Mouse (Mus musculus) lung, embryonic 15.5 days (tissue): Measurements from ENCODE around the gene B3gnt3. TPM values are rescaled to one million over a fixed set of nuclear protein-coding genes. Genes with fewer than 3 reads are reported as not detected.
"Not testable (repeated sequence)": the region's sequence is repeated elsewhere in the genome, so short reads cannot be mapped to it uniquely, and the experiment has no call there.

Source experiments
- ATAC-seq: fragments of 200-750 bp; cut with Nextera tagmentation; 2 replicates; pipeline ENCODE4 v1.8.0; 2017; ENCODE audit warnings: moderate number of reproducible peaks, borderline replicate concordance; ENCODE audit not compliant: low FRiP score, low TSS enrichment; ENCODE audit errors: extremely low read depth
- H3K27ac ChIP-seq: fragments of 300-500 bp; sonication (generic); 2 replicates; pipeline ENCODE4 v1.5.1; 2015; ENCODE audit warnings: moderate library complexity, mild to moderate bottlenecking, inconsistent platforms
- H3K27me3 ChIP-seq: fragments of 300-500 bp; sonication (generic); 2 replicates; pipeline ENCODE4 v1.6.1; 2015; ENCODE audit warnings: inconsistent platforms
- H3K36me3 ChIP-seq: fragments of 300-500 bp; sonication (generic); 2 replicates; pipeline ENCODE4 v1.6.1; 2015; ENCODE audit warnings: inconsistent platforms
- H3K4me1 ChIP-seq: fragments of 300-500 bp; sonication (generic); 2 replicates; pipeline ENCODE4 v1.6.1; 2015; ENCODE audit warnings: inconsistent platforms
- H3K4me2 ChIP-seq: fragments of 300-500 bp; sonication (generic); 2 replicates; pipeline ENCODE4 v1.6.1; 2015; ENCODE audit warnings: inconsistent platforms, mild to moderate bottlenecking, moderate library complexity
- H3K4me3 ChIP-seq: fragments of 300-500 bp; sonication (generic); 2 replicates; pipeline ENCODE4 v1.5.1; 2015; ENCODE audit warnings: mild to moderate bottlenecking, inconsistent platforms
- H3K9ac ChIP-seq: fragments of 300-500 bp; sonication (generic); 2 replicates; pipeline ENCODE4 v1.6.1; 2015; ENCODE audit warnings: inconsistent platforms
- H3K9me3 ChIP-seq: fragments of 300-500 bp; sonication (generic); 2 replicates; pipeline ENCODE4 v1.6.1; 2016; ENCODE audit warnings: inconsistent platforms
- WGBS: fragments of 180-500 bp; shearing (Covaris S2); methylation state at CpG from one replicate; pipeline ENCODE4 v1.1.7; 2015; 5-methylcytosine and 5-hydroxymethylcytosine counted together
- polyA plus RNA-seq: library from polyadenylated mRNA; unstranded; fragments of >200 nt; fragmentation: Nextera tagmentation; extraction: Ambion mirVana; gene quantifications from 2 replicates; pipeline ENCODE4 v1.2.1, GENCODE M21; 2015

B3gnt3 gene
- polyA plus RNA-seq, 1 experiment from 2014 or later, result 3.3 TPM

DNA sequence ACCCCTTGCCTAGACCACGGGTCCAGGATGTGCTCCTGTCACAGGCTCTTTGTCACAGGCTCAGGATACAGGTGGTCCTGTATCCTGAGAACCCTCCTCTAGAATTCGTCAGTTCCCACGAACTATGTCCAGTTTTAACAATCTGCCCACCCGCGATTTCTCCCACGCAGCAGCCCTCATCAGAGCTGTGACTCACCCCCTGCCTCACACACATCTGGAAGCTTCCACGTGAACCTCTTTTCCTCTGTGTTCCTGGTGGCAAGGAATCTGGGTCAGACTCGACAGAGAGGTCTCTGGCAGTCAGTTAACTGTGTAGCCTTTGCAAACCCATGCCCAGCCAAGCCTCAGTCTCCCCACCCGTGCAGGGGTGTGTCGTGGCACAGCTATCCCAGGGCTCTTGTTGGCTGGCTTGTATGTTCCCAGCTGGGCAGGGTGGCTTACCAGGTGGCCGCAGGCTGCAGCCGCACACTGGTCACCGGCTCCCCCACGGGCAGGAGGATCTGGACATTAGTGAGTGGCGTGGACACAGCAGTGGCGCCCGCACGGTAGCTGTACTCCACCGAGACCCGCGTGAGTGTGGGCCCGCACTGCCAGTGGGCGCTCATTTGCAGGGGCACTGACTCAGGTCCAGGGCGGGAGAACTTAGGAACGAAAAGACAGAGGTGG is 7.7 kb upstream of the B3gnt3 start:
- Histone ChIP-seq H3K9me3 (no peaks in the 10 kb centered on the region), H3K36me3 (no peaks in the 10 kb centered on the region), H3K27ac (no peak overlapping the region), H3K4me3 (no peak overlapping the region), H3K9ac (no peak overlapping the region), H3K4me1 (peaks cover 3% of the 10 kb centered on the region; the same call in 1 of the 2 replicates), H3K4me2 (peak overlapping the region; percentile 46), H3K27me3 (peaks cover 35% of the 10 kb centered on the region)
- peak; percentile 33; the same call in 1 of the 2 replicates for ATAC-seq
- 36% methylated on average over 25 of the region's 25 CpGs for whole genome bisulfite sequencing

DNA sequence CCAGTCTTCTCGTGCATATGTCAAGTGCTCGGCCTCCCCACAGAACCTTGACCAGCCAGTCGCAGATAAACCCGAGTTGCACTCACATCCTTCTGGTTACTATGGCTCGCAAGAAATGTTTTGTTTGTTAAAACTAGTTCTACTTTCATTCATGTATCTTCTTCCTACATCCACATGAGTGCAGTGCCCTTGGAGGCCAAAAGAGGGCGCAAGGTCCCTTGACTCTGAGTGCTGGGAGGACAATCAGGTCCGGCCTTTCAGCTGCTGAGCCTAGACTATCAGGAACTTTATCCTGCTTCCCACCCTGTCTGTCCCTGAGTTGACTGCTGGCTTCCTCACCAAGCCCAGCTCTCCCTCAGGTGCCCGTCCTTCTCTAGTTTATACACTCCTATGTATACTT is 6.3 kb upstream of the B3gnt3 start:
- peaks cover 48% of the 10 kb centered on the region for H3K27me3 ChIP-seq
- H3K4me3 ChIP-seq, result no peak overlapping the region
- ATAC-seq, result no peak
- no peak overlapping the region for H3K9ac ChIP-seq
- H3K36me3 ChIP-seq, result no peaks in the 10 kb centered on the region
- WGBS, result 34% methylated on average over 8 of the region's 8 CpGs
- peaks cover 3% of the 10 kb centered on the region; the same call in 1 of the 2 replicates for H3K4me1 ChIP-seq
- H3K27ac ChIP-seq, result no peak overlapping the region
- no peaks in the 10 kb centered on the region for H3K9me3 ChIP-seq
- no peak overlapping the region for H3K4me2 ChIP-seq

DNA sequence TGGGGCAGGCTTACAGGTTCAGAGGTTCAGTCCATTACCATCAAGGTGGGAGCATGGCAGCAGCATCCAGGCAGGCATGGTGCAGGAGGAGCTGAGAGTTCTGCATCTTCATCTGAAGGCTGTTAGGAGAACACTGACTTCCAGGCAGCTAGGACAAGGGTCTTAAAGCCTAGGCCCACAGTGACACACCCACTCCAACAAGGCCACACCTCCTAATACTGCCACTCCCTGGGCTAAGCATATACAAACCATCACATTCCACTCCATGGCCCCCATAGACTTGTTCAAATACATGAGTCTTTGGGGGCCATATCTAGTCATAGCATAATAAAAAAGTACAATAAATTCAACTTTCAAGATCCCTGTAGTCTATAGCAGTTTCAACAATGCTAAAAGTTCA is 1.8 kb upstream of the B3gnt3 start:
- not testable (repeated sequence) for H3K9me3 ChIP-seq, H3K9ac ChIP-seq, H3K4me3 ChIP-seq, H3K36me3 ChIP-seq, H3K4me1 ChIP-seq, ATAC-seq, H3K4me2 ChIP-seq, H3K27ac ChIP-seq
- peaks cover 68% of the 10 kb centered on the region for H3K27me3 ChIP-seq

DNA sequence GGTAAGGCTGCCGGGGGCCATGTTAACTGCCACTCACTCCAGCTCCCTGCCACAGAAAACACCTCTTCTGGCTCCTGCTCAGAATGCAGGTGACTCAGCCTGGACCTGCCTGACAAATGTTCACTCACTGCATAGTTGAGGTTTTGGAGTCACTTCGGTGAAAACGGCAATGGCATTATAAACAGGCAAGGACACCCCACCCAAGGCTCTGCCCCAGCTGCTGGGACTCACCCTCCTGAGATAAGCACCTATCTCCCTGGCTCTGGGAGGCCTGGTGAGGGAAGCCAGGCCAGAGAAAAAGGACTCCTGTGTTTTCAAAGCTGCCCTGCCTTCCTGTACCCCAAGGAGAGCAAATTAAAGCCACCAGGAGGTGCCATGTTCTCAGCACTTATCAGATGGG is 1.3 kb upstream of the B3gnt3 start:
- Histone ChIP-seq H3K9me3 (no peaks in the 10 kb centered on the region), H3K36me3 (no peaks in the 10 kb centered on the region), H3K4me2 (no peak overlapping the region), H3K4me3 (no peak overlapping the region), H3K27me3 (peaks cover 66% of the 10 kb centered on the region), H3K9ac (no peak overlapping the region), H3K4me1 (peaks cover 7% of the 10 kb centered on the region), H3K27ac (no peak overlapping the region)
- no peak for ATAC-seq
- 70% methylated on average over 3 of the region's 3 CpGs for WGBS

GRCm38 (mm10) chr8:71702087-71702432 is 471 bp upstream of the B3gnt3 start:
- no peak overlapping the region for H3K4me3 ChIP-seq

DNA sequence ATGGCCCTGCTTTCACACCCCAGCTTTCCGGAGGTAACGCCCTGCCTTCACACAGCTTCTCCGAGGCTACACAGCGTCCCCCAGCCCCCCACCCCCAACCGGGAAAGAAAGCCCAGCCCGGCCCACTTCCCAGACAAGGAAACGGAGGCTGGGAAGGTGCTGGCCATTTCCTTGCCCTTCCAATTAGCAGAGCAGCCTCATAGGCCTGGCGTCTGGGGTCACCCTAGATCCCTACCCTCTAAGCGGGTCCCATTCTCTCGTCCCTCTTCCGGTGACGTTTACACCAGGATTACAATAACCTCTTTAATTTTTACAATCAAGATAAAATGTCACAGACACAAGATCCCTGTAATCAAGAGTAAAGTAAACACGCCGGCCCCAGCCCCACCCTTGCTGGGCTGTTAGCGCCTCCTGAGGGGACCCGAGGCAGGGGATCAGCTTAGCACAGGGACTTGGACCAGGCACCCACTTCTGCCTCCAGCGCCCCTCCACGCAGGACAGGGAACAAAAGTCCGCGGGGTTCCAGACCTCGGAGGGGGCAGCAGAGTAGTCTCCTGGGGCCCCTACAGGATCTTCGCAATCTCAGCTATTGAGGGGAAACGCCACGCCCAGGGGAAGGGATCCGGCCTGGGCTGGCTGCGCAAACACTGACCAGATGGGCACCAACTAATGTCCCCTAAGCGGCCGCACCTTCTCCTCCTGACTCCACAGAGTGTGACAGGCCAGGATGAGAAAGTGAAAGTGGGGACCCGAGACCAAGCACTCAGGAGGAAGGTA is 908 bp downstream of the B3gnt3 start:
- H3K9me3 ChIP-seq, result no peaks in the 10 kb centered on the region
- peaks cover 66% of the 10 kb centered on the region for H3K27me3 ChIP-seq
- peak overlapping the region; percentile 31 for H3K4me3 ChIP-seq
- H3K36me3 ChIP-seq, result no peaks in the 10 kb centered on the region
- peak overlapping the region; percentile 59 for H3K4me2 ChIP-seq
- H3K9ac ChIP-seq, result no peak overlapping the region
- ATAC-seq, result peak; percentile 20; the same call in 1 of the 2 replicates
- WGBS, result 4% methylated on average over 29 of the region's 29 CpGs
- peaks cover 7% of the 10 kb centered on the region for H3K4me1 ChIP-seq
- no peak overlapping the region for H3K27ac ChIP-seq

More at GRCm38 (mm10) chr8:71702087-71702432, 471 bp upstream of the B3gnt3 start:
- H3K9ac ChIP-seq, result no peak overlapping the region
- H3K9me3 ChIP-seq, result no peaks in the 10 kb centered on the region
- no peak overlapping the region for H3K4me2 ChIP-seq
- peaks cover 7% of the 10 kb centered on the region for H3K4me1 ChIP-seq
- H3K27ac ChIP-seq, result no peak overlapping the region
- WGBS, result 34% methylated on average over 4 of the region's 4 CpGs
- ATAC-seq, result no peak
- no peaks in the 10 kb centered on the region for H3K36me3 ChIP-seq
- peaks cover 60% of the 10 kb centered on the region for H3K27me3 ChIP-seq

DNA sequence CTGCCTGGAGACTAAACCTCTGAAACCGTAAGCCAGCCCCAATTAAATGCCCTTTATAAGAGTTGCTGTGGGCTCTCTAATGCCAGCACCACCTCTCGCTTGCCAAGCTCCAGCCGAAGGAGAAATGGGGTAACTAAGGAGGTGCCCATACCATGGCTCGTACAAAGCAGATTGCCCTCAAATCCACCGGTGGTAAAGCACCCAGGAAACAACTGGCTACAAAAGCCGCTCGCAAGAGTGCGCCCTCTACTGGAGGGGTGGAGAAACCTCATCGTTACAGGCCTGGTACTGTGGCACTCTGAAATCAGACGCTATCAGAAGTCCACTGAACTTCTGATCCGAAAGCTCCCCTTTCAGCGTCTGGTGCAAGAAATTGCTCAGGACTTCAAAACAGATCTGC is 6.1 kb downstream of the B3gnt3 start:
- not testable (repeated sequence) for H3K9ac ChIP-seq, ATAC-seq, H3K4me2 ChIP-seq, H3K36me3 ChIP-seq, H3K9me3 ChIP-seq, H3K4me3 ChIP-seq, H3K27ac ChIP-seq
- 62% methylated on average over 12 of the region's 12 CpGs for WGBS
- Histone ChIP-seq H3K27me3 (peaks cover 73% of the 10 kb centered on the region), H3K4me1 (peaks cover 10% of the 10 kb centered on the region)

DNA sequence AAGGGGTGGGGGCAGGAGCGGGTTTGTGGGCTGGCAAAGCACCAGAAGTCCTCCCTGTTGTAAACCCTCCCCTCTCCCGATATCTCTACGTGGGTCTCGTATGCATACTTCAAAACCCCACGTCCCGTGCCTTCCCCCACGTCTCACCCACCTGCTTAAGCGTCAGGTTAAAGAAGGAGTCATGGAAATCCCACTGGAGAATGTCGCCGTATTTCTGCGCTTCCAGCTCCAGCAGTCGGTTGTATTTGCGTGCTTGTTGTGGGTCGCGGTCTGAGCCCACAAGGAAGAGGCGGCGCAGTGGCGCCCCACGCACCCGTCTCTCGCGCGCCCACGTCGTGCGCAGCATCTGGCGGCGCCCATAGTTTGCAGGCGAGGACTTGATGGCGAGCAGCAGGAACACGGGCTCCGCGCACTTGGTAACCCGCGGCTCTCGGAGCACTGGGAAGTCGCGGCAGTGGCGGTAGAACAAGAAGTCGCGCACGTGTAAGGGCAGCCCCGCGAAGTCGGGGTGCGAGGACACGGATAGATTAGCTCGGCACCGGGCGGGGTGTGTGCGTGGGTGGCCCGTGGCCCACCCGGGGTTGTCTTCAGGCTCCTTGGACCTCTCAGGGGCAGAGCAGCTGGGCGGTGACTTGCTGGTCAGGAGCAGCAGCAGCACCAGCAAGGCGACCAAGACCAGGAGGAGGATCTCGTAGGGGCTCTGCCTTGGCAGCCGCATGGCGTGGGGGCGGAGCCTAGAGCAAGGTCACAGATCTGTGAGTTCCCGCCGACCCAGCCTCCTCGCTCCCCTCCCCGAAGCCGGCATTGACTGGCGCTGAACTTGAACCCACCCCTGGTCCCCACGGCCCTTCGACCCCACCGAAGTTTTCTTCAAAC is 8.2 kb downstream of the B3gnt3 start:
- Histone ChIP-seq H3K4me1 (peaks cover 9% of the 10 kb centered on the region; the same call in 1 of the 2 replicates), H3K27ac (no peak overlapping the region), H3K4me3 (peak overlapping the region; percentile 17), H3K36me3 (no peaks in the 10 kb centered on the region), H3K9me3 (no peaks in the 10 kb centered on the region), H3K4me2 (peak overlapping the region; percentile 17; the same call in 1 of the 2 replicates), H3K9ac (no peak overlapping the region), H3K27me3 (peaks cover 84% of the 10 kb centered on the region)
- WGBS, result 9% methylated on average over 68 of the region's 68 CpGs
- no peak for ATAC-seq

DNA sequence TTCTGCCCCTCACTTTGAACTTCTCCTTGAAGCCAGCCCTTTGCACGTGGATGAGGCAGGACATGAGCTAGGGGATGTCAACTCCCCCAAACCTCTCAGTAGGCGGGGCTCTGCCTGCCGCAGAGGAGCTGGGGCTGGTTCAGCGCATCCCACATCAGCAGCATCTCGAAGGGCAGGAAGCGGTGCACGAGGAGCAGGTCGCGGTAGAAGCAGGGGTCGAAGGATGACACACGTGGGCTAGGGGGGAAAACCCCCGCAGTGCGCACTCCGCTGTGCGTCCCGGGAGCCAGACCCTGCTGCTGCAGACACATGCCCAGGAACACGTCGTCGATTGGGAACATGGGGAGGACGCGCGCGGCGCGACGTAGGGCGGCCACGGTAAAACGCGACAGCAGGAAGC is 9.1 kb downstream of the B3gnt3 start:
- peaks cover 9% of the 10 kb centered on the region; the same call in 1 of the 2 replicates for H3K4me1 ChIP-seq
- no peak overlapping the region for H3K4me3 ChIP-seq
- H3K9ac ChIP-seq, result no peak overlapping the region
- H3K36me3 ChIP-seq, result no peaks in the 10 kb centered on the region
- no peak for ATAC-seq
- no peak overlapping the region for H3K27ac ChIP-seq
- H3K9me3 ChIP-seq, result no peaks in the 10 kb centered on the region
- peaks cover 93% of the 10 kb centered on the region for H3K27me3 ChIP-seq
- H3K4me2 ChIP-seq, result no peak overlapping the region
- WGBS, result 6% methylated on average over 30 of the region's 30 CpGs

- ATAC-seq, result no peak
- Histone ChIP-seq H3K4me1 (peaks cover 26% of the 10 kb centered on the region), H3K4me3 (no peak within 1 kb of the TSS), H3K9ac (no peak within 1 kb of the TSS), H3K36me3 (no peaks in the 10 kb centered on the region), H3K27me3 (peaks cover 100% of the 10 kb centered on the region), H3K4me2 (no peak within 1 kb of the TSS), H3K9me3 (no peaks in the 10 kb centered on the region), H3K27ac (no peak within 1 kb of the TSS)
- 11% methylated on average over 33 of the region's 33 CpGs for WGBS
Measured at GRCm38 (mm10) chr8:71689028-71689427, 12.6 kb downstream of the B3gnt3 start, which contains the start of gene Insl3. Gene Insl3 (plus strand): TSS chr8:71689214.

DNA sequence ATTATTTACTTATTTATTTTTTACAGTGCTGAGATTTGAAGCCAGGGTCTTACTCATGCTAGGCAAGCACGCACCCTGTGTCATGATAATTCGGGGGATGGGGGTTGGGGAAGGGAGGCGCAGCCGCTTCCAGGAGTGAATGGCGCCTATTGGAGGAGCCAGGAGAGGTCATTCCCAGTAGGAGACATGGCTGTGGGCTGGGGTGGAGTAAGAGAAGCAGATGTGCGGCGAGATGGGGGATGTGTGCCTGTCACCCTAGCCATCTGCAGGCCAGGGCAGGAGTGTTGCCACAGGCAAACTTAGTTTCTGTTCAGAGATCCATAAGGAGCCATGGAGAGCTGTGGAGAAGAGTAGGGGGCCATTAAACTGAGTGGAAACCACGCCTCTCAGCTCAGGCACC is 14.0 kb downstream of the B3gnt3 start:
- no peaks in the 10 kb centered on the region for H3K9me3 ChIP-seq
- WGBS, result 10% methylated on average over 8 of the region's 8 CpGs
- H3K36me3 ChIP-seq, result no peaks in the 10 kb centered on the region
- H3K27me3 ChIP-seq, result peaks cover 100% of the 10 kb centered on the region
- no peak overlapping the region for H3K27ac ChIP-seq
- no peak overlapping the region for H3K9ac ChIP-seq
- no peak for ATAC-seq
- H3K4me1 ChIP-seq, result peaks cover 17% of the 10 kb centered on the region
- no peak overlapping the region for H3K4me3 ChIP-seq
- H3K4me2 ChIP-seq, result no peak overlapping the region
